Mouse (Mus musculus): Measurements from ENCODE around the gene Prtn3.

- TF ChIP-seq POLR2A (IDR thresholded peaks at IDR 0.05; ENCODE audit: low read depth, low read length) (no peak), CTCF (IDR thresholded peaks at IDR 0.05; ENCODE audit: borderline replicate concordance, insufficient read depth, low read length) (no peak)
These were observed 36.3 kb downstream of the Prtn3 start, which contains the start of gene Gm26602 for GRCm38 (mm10) chr10:79910556-79910955.

Data from embryonic fibroblast, embryonic 13.5 days (primary cell).